Mouse (Mus musculus) left cerebral cortex, postnatal 36 days (tissue): ENCODE data around the gene Rps6kc1. TPM values are rescaled to one million over a fixed set of nuclear protein-coding genes. Genes with fewer than 3 reads are reported as not detected.
A peak's percentile ranks its signal among the peaks of the same experiment; 100 is the strongest.
"Not testable (repeated sequence)": the region's sequence is repeated elsewhere in the genome, so short reads cannot be mapped to it uniquely, and the experiment has no call there.

Experiments
- DNase-seq, 2 experiments: peaks; one replicate each; pipeline ENCODE4 v3.0.0; 2021 to 2022; ENCODE audit warnings: low spot score in 2 of 2, mixed read lengths in 1 of 2
- intact Hi-C: fragments of 180-260 bp; cut with DNase I; formaldehyde crosslinking; loops from one replicate; pipeline ENCODE4 v1.15.1; 2025
- total RNA-seq, 2 experiments: library from RNA; stranded (reverse); gene quantifications; 2 replicates each; pipeline ENCODE4 v1.2.3; 2021

The Rps6kc1 gene
- 100 to 1,000 TPM; 108 to 116 TPM for total RNA-seq

GRCm38 (mm10) chr1:190911415-190912123, at the start of gene Rps6kc1:
Gene Rps6kc1, minus strand, starts transcription at chr1:190911770.
- peak; percentile 82 to 83 for DNase-seq

GRCm38 (mm10) chr1:190958821-190959220, 47.3 kb upstream of the Rps6kc1 start:
- intact Hi-C loops, result no loop called here
- DNase-seq, result no peak

More at GRCm38 (mm10) chr1:190911415-190912123, at the start of gene Rps6kc1:
- intact Hi-C loops, result loop anchor here (2.0 kb wide), 1 partner anchor 17 kb away; no protein-coding TSS in a partner anchor

GRCm38 (mm10) chr1:190953009-190953408, 41.4 kb upstream of the Rps6kc1 start:
- no peak for DNase-seq
- intact Hi-C loops, result no loop called here

- intact Hi-C loops, result no loop called here
- DNase-seq, result no peak
Observed at GRCm38 (mm10) chr1:190951014-190951413, 39.4 kb upstream of the Rps6kc1 start.

- intact Hi-C loops, result no loop called here
- no peak for DNase-seq
Observed at GRCm38 (mm10) chr1:190948846-190949245, 37.3 kb upstream of the Rps6kc1 start.

GRCm38 (mm10) chr1:190948439-190948838, 36.9 kb upstream of the Rps6kc1 start:
- intact Hi-C loops, result no loop called here
- DNase-seq, result no peak

GRCm38 (mm10) chr1:190947986-190948385, 36.4 kb upstream of the Rps6kc1 start:
- intact Hi-C loops, result no loop called here
- DNase-seq, result no peak

- peak; percentile 63 to 69 for DNase-seq
- intact Hi-C loops, result loop anchor here (5.0 kb wide), 3 partner anchors 73 to 183 kb away; no protein-coding TSS in a partner anchor
Observed at GRCm38 (mm10) chr1:190944109-190944760, 32.7 kb upstream of the Rps6kc1 start.

GRCm38 (mm10) chr1:190939803-190940202, 28.2 kb upstream of the Rps6kc1 start:
- no peak for DNase-seq
- intact Hi-C loops, result loop anchor here (5.0 kb wide), 3 partner anchors 77 to 187 kb away; no protein-coding TSS in a partner anchor

GRCm38 (mm10) chr1:190930181-190930580, 18.6 kb upstream of the Rps6kc1 start:
- intact Hi-C loops, result no loop called here
- DNase-seq, result no peak

GRCm38 (mm10) chr1:190929010-190929695, 17.6 kb upstream of the Rps6kc1 start:
- DNase-seq, result peak in 1 of 2 experiments; percentile 53
- intact Hi-C loops, result loop anchor here (2.0 to 5.0 kb wide), 2 partner anchors 18 to 98 kb away; partner anchors contain the start of genes Flvcr1 and Rps6kc1

GRCm38 (mm10) chr1:190928370-190929009, 16.9 kb upstream of the Rps6kc1 start:
- intact Hi-C loops, result loop anchor here (2.0 to 5.0 kb wide), 2 partner anchors 18 to 99 kb away; partner anchors contain the start of genes Flvcr1 and Rps6kc1
- DNase-seq, result peak; percentile 98 to 99

- intact Hi-C loops, result loop anchor here (2.0 to 5.0 kb wide), 2 partner anchors 17 to 99 kb away; partner anchors contain the start of genes Flvcr1 and Rps6kc1
- no peak for DNase-seq
Observed at GRCm38 (mm10) chr1:190927751-190928369, 16.3 kb upstream of the Rps6kc1 start.

GRCm38 (mm10) chr1:190927311-190927710, 15.7 kb upstream of the Rps6kc1 start:
- DNase-seq, result no peak
- intact Hi-C loops, result loop anchor here (5.0 kb wide), 1 partner anchor 100 kb away; the partner anchor contains the start of gene Flvcr1

- not testable (repeated sequence) for DNase-seq
- intact Hi-C loops, result loop anchor here (5.0 kb wide), 1 partner anchor 102 kb away; the partner anchor contains the start of gene Flvcr1
Observed at GRCm38 (mm10) chr1:190924812-190925211, 13.2 kb upstream of the Rps6kc1 start, which contains the start of gene Angel2. Gene Angel2, plus strand, starts transcription at chr1:190925112.

- no peak for DNase-seq
- intact Hi-C loops, result no loop called here
Observed at GRCm38 (mm10) chr1:190919725-190920469, 8.3 kb upstream of the Rps6kc1 start.

- DNase-seq, result peak; percentile 44 to 49
- intact Hi-C loops, result no loop called here
Observed at GRCm38 (mm10) chr1:190918938-190919337, 7.4 kb upstream of the Rps6kc1 start.

- intact Hi-C loops, result no loop called here
- no peak for DNase-seq
Observed at GRCm38 (mm10) chr1:190912623-190913022, 1.1 kb upstream of the Rps6kc1 start.
